Mouse (Mus musculus) forebrain, embryonic 12.5 days (tissue): ENCODE data around the gene Sh2d3c. TPM values are rescaled to one million over a fixed set of nuclear protein-coding genes. Genes with fewer than 3 reads are reported as not detected.

Experiments used
- ATAC-seq: fragments of 200-750 bp; cut with Nextera tagmentation; 2 replicates; pipeline ENCODE4 v1.8.0; 2017; ENCODE audit warnings: moderate TSS enrichment; ENCODE audit not compliant: low FRiP score
- H3K27ac ChIP-seq: fragments of 300-500 bp; sonication (generic); 2 replicates; pipeline ENCODE4 v1.5.1; 2016; ENCODE audit warnings: mild to moderate bottlenecking
- H3K27me3 ChIP-seq: fragments of 300-500 bp; sonication (generic); 2 replicates; pipeline ENCODE4 v1.6.1; 2016; ENCODE audit warnings: mild to moderate bottlenecking
- H3K36me3 ChIP-seq: fragments of 300-500 bp; sonication (generic); replicated peaks from 2 replicates; pipeline ENCODE4 v1.6.1; 2016; ENCODE audit warnings: mild to moderate bottlenecking
- H3K4me1 ChIP-seq: fragments of 300-500 bp; sonication (generic); 2 replicates; pipeline ENCODE4 v1.6.1; 2016
- H3K4me2 ChIP-seq: fragments of 300-500 bp; sonication (generic); 2 replicates; pipeline ENCODE4 v1.6.1; 2016; ENCODE audit warnings: mild to moderate bottlenecking, moderate library complexity
- H3K4me3 ChIP-seq: fragments of 300-500 bp; sonication (generic); replicated peaks from 2 replicates; pipeline ENCODE4 v1.5.1; 2016; ENCODE audit warnings: mild to moderate bottlenecking
- H3K9ac ChIP-seq: fragments of 300-500 bp; sonication (generic); 2 replicates; pipeline ENCODE4 v1.6.1; 2016; ENCODE audit warnings: mild to moderate bottlenecking
- H3K9me3 ChIP-seq: fragments of 300-500 bp; sonication (generic); 2 replicates; pipeline ENCODE4 v1.6.1; 2016
- WGBS: fragments of 180-500 bp; shearing (Covaris S2); methylation state at CpG from one replicate; pipeline ENCODE4 v1.1.7; 2016; 5-methylcytosine and 5-hydroxymethylcytosine counted together
- polyA plus RNA-seq: library from polyadenylated mRNA; unstranded; fragments of >200 nt; fragmentation: Nextera tagmentation; extraction: Ambion mirVana; gene quantifications from 2 replicates; pipeline ENCODE4 v1.2.1, GENCODE M21; 2016

Sh2d3c gene
- 30.1 and 35.1 TPM in 2 replicates for polyA plus RNA-seq

- no peak within 1 kb of the TSS for H3K4me3 ChIP-seq
- H3K9me3 ChIP-seq = no peaks in the 10 kb centered on the region
- H3K27me3 ChIP-seq = no peaks in the 10 kb centered on the region
- WGBS = 58% methylated on average over 8 of the region's 8 CpGs
- no peaks in the 10 kb centered on the region for H3K36me3 ChIP-seq
- H3K27ac ChIP-seq = no peak within 1 kb of the TSS
- ATAC-seq = no peak
- no peak within 1 kb of the TSS for H3K4me2 ChIP-seq
- H3K9ac ChIP-seq = no peak within 1 kb of the TSS
- peaks cover 15% of the 10 kb centered on the region for H3K4me1 ChIP-seq
Measured at GRCm38 (mm10) chr2:32720681-32721229, at the start of gene Sh2d3c. TSS of gene Sh2d3c (plus strand) at chr2:32721055.

DNA sequence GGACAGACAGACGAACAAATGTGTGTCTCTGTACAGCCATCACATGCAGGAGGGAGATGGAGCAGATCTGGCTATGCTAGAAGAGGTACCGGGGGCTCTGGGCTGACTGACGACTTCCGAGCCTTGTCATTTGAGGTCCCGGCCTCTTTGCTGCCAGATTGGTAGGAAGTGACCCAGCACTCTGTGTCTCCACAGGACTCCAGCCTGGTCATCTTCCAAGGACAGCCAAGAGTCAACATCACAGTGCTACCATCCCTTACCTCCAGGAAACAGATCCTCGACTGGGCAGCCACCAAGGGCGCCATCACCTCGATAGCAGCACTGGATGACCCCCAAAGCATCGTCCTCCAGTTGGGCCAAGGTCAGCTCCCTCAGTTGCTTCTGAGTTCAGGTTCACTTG is 49.7 kb upstream of the Sh2d3c start:
- no peak overlapping the region for H3K9ac ChIP-seq
- H3K4me2 ChIP-seq = no peak overlapping the region
- H3K27ac ChIP-seq = no peak overlapping the region
- H3K9me3 ChIP-seq = no peaks in the 10 kb centered on the region
- ATAC-seq = no peak
- WGBS = 91% methylated on average over 9 of the region's 9 CpGs
- H3K4me1 ChIP-seq = peaks cover 7% of the 10 kb centered on the region; the same call in 1 of the 2 replicates
- H3K36me3 ChIP-seq = no peaks in the 10 kb centered on the region
- no peak overlapping the region for H3K4me3 ChIP-seq
- H3K27me3 ChIP-seq = no peaks in the 10 kb centered on the region

- H3K4me3 ChIP-seq = no peak overlapping the region
- H3K36me3 ChIP-seq = no peaks in the 10 kb centered on the region
- H3K27me3 ChIP-seq = no peaks in the 10 kb centered on the region
- no peak overlapping the region for H3K27ac ChIP-seq
- no peak for ATAC-seq
- H3K9me3 ChIP-seq = no peaks in the 10 kb centered on the region
- peaks cover 7% of the 10 kb centered on the region; the same call in 1 of the 2 replicates for H3K4me1 ChIP-seq
- WGBS = 70% methylated on average over 9 of the region's 9 CpGs
- H3K4me2 ChIP-seq = no peak overlapping the region
- no peak overlapping the region for H3K9ac ChIP-seq
Measured at GRCm38 (mm10) chr2:32671907-32672595, 48.8 kb upstream of the Sh2d3c start.

- H3K4me3 ChIP-seq = no peak overlapping the region
- no peak overlapping the region for H3K9ac ChIP-seq
- no peaks in the 10 kb centered on the region for H3K36me3 ChIP-seq
- H3K4me1 ChIP-seq = no peaks in the 10 kb centered on the region
- ATAC-seq = no peak
- no peak overlapping the region for H3K27ac ChIP-seq
- no peaks in the 10 kb centered on the region for H3K9me3 ChIP-seq
- H3K4me2 ChIP-seq = no peak overlapping the region
- no peaks in the 10 kb centered on the region for H3K27me3 ChIP-seq
- 88% methylated on average over 16 of the region's 16 CpGs for WGBS
Measured at GRCm38 (mm10) chr2:32673176-32673917, 47.5 kb upstream of the Sh2d3c start.

DNA sequence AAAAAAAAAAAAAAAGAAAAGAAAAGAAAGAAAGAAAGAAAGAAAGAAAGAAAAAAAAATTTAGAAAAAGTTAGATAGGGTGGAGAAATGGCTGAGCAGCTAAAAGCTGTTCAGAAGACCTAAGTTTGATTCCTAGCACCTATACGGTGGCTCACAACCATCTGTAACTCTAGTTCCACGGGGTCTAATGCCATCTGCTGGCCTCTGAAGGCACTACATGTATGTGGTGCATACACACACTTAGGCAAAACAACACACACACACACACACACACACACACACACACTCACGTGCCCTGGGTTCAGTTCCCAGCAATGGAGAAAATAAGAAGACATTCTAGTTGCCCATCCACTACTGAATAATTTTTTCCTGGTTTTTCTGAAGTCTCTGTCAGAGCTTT is 44.0 kb upstream of the Sh2d3c start:
- no peak overlapping the region for H3K4me2 ChIP-seq
- peaks cover 2% of the 10 kb centered on the region; the same call in 1 of the 2 replicates for H3K4me1 ChIP-seq
- 83% methylated on average over 3 of the region's 3 CpGs for WGBS
- no peaks in the 10 kb centered on the region for H3K27me3 ChIP-seq
- no peak overlapping the region for H3K27ac ChIP-seq
- no peak for ATAC-seq
- H3K9me3 ChIP-seq = no peaks in the 10 kb centered on the region
- H3K36me3 ChIP-seq = no peaks in the 10 kb centered on the region
- no peak overlapping the region for H3K4me3 ChIP-seq
- no peak overlapping the region for H3K9ac ChIP-seq

DNA sequence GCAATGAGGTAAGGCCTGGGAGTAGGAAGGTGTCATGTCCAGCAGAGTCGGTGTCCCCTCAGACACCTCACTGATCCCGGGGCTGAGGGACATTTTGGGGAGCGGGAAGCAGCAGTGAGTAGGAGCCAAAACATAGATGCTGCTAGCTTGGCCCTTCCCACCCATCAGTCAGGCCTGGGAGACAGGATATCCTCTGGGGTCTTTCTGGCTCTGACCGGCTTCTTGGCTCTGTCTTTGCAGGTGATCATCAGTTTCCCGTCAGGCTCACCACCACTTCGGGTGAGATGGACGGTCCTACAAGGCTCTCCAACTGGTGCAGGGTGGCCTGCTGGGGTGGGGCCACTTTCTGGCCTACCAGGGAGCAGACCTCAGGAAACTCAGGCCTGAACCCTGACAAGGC is 43.2 kb upstream of the Sh2d3c start:
- no peak overlapping the region for H3K4me2 ChIP-seq
- ATAC-seq = no peak
- 95% methylated on average over 7 of the region's 7 CpGs for WGBS

GRCm38 (mm10) chr2:32680051-32680451 is 40.8 kb upstream of the Sh2d3c start:
- peaks cover 28% of the 10 kb centered on the region for H3K36me3 ChIP-seq
- no peak overlapping the region for H3K9ac ChIP-seq
- no peaks in the 10 kb centered on the region for H3K27me3 ChIP-seq
- peak overlapping the region; percentile 50; the same call in 1 of the 2 replicates for H3K27ac ChIP-seq
- no peak overlapping the region for H3K4me2 ChIP-seq
- peaks cover 5% of the 10 kb centered on the region; the same call in 1 of the 2 replicates for H3K4me1 ChIP-seq
- no peak for ATAC-seq
- no peaks in the 10 kb centered on the region for H3K9me3 ChIP-seq
- whole genome bisulfite sequencing = 64% methylated on average over 7 of the region's 7 CpGs
- H3K4me3 ChIP-seq = no peak overlapping the region

More for the DNA sequence above, 43.2 kb upstream of the Sh2d3c start:
- H3K27ac ChIP-seq = no peak overlapping the region
- peaks cover 4% of the 10 kb centered on the region; the same call in 1 of the 2 replicates for H3K36me3 ChIP-seq
- no peaks in the 10 kb centered on the region for H3K27me3 ChIP-seq
- H3K9me3 ChIP-seq = no peaks in the 10 kb centered on the region
- H3K9ac ChIP-seq = no peak overlapping the region
- peaks cover 5% of the 10 kb centered on the region; the same call in 1 of the 2 replicates for H3K4me1 ChIP-seq
- no peak overlapping the region for H3K4me3 ChIP-seq

GRCm38 (mm10) chr2:32680961-32681650 is 39.7 kb upstream of the Sh2d3c start:
- H3K4me1 ChIP-seq = peaks cover 5% of the 10 kb centered on the region; the same call in 1 of the 2 replicates
- H3K4me3 ChIP-seq = no peak overlapping the region
- peaks cover 39% of the 10 kb centered on the region for H3K36me3 ChIP-seq
- ATAC-seq = no peak
- no peaks in the 10 kb centered on the region for H3K9me3 ChIP-seq
- H3K4me2 ChIP-seq = no peak overlapping the region
- 88% methylated on average over 19 of the region's 19 CpGs for WGBS
- no peak overlapping the region for H3K9ac ChIP-seq
- H3K27ac ChIP-seq = no peak overlapping the region
- no peaks in the 10 kb centered on the region for H3K27me3 ChIP-seq

DNA sequence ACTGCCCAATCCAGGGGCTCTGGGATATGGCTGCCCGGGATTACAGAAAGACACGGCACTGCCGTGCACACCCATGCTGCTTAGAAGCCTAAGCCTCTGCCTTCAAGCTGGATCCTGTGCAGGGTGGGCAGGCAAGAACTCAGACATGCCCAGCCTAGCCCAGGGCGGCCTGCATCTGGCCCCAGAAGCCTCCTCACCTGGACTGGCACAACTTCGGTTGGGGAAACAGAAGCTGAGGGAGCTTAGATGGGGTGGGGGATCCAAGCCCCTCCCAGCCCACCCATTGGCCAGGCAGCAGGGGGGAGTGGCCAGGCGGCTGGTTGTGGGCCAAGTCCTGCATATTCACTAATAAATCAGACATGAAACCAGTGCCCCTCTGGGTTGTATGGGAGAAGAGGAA is 39.1 kb upstream of the Sh2d3c start:
- H3K27ac ChIP-seq = no peak overlapping the region
- H3K4me1 ChIP-seq = peaks cover 5% of the 10 kb centered on the region; the same call in 1 of the 2 replicates
- peaks cover 45% of the 10 kb centered on the region for H3K36me3 ChIP-seq
- H3K27me3 ChIP-seq = no peaks in the 10 kb centered on the region
- H3K4me3 ChIP-seq = no peak overlapping the region
- no peak overlapping the region for H3K4me2 ChIP-seq
- no peak overlapping the region for H3K9ac ChIP-seq
- ATAC-seq = no peak
- H3K9me3 ChIP-seq = no peaks in the 10 kb centered on the region
- 67% methylated on average over 6 of the region's 6 CpGs for WGBS

DNA sequence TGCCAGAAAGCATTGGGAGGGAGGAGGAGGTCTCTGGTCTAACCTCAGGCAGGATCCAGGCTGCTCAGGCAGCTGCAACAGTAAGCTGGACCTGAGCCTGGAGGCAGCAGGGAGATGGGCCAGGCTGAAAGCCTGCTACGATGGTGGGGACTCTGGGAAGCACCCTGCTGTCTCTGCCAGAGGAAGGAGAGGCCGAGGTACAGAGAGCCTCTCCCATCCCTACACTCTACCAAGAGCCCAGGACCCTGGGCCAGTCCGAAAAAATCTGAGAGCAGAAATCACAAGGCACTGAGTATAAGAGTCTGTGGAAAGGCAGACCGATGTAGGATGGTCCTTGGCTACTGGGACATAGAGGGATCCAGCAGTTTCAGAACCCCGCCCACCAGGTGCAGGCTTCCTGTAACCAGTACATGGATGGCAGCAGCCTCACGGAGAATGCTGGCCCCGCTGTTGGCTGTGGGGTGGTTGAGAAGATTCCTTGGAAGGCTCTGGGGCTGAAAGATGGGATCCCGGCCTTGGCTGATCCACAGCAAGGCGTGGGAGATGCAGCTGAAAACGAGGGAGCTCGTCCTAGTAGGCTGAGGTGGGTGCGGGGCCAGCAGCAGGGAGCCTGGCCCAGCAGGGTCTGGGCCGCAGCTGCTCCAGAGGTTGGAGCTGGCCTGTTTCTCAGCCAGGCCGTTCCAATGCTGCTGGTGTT is 38.0 kb upstream of the Sh2d3c start:
- Histone ChIP-seq H3K27ac (no peak overlapping the region), H3K27me3 (no peaks in the 10 kb centered on the region), H3K4me3 (no peak overlapping the region), H3K4me2 (no peak overlapping the region), H3K9me3 (no peaks in the 10 kb centered on the region), H3K4me1 (peaks cover 5% of the 10 kb centered on the region; the same call in 1 of the 2 replicates), H3K36me3 (peaks cover 55% of the 10 kb centered on the region), H3K9ac (no peak overlapping the region)
- ATAC-seq = no peak
- 84% methylated on average over 14 of the region's 14 CpGs for WGBS

- no peak overlapping the region for H3K27ac ChIP-seq
- ATAC-seq = no peak
- H3K4me2 ChIP-seq = no peak overlapping the region
- no peak overlapping the region for H3K9ac ChIP-seq
- no peaks in the 10 kb centered on the region for H3K9me3 ChIP-seq
- peaks cover 56% of the 10 kb centered on the region for H3K36me3 ChIP-seq
- 91% methylated on average over 10 of the region's 10 CpGs for WGBS
- peaks cover 5% of the 10 kb centered on the region; the same call in 1 of the 2 replicates for H3K4me1 ChIP-seq
- H3K4me3 ChIP-seq = no peak overlapping the region
- no peaks in the 10 kb centered on the region for H3K27me3 ChIP-seq
Measured at GRCm38 (mm10) chr2:32683701-32684100, 37.2 kb upstream of the Sh2d3c start.
